Mouse (Mus musculus) E14TG2a.4 (cell line): ENCODE measurements around the gene Cfb.
"Not testable (repeated sequence)": the region's sequence is repeated elsewhere in the genome, so short reads cannot be mapped to it uniquely, and the experiment has no call there.

Experiments
- H3K27me3 ChIP-seq: 2 replicates; pipeline ENCODE4 v1.6.1; 2014; ENCODE audit warnings: low read length, control low read depth; ENCODE audit not compliant: insufficient read depth
- H3K36me3 ChIP-seq: 2 replicates; pipeline ENCODE4 v1.6.1; 2014; ENCODE audit warnings: low read length, control low read depth; ENCODE audit not compliant: insufficient read depth
- H3K4me1 ChIP-seq: replicated peaks from 2 replicates; pipeline ENCODE4 v1.6.1; 2014; ENCODE audit warnings: low read depth, low read length, control low read depth
- H3K4me3 ChIP-seq: replicated peaks from 2 replicates; pipeline ENCODE4 v1.5.1; 2014; ENCODE audit warnings: mild to moderate bottlenecking, low read length
- H3K9me3 ChIP-seq: 2 replicates; pipeline ENCODE4 v1.6.1; 2014; ENCODE audit warnings: low read length, control low read depth
- CTCF ChIP-seq: conservative IDR thresholded peaks from 2 replicates; pipeline ENCODE4 v1.5.1; 2014; ENCODE audit warnings: low read length
- NANOG ChIP-seq: IDR thresholded peaks from 2 replicates; pipeline ENCODE4 v1.6.1; 2014; ENCODE audit warnings: borderline replicate concordance, low read length, mixed read lengths
- POU5F1 ChIP-seq: IDR thresholded peaks from 2 replicates; pipeline ENCODE4 v1.6.1; 2014; ENCODE audit warnings: low read length, borderline replicate concordance

The Cfb gene

GRCm38 (mm10) chr17:34836856-34837221 lies 25.5 kb downstream of the Cfb start, which contains the start of the genes Stk19 and Dxo:
TSS of gene Stk19 (minus strand) at chr17:34836945.
TSS of gene Dxo (plus strand) at chr17:34837019.
- TF ChIP-seq POU5F1 (no peak), CTCF (no peak), NANOG (no peak)
- peaks cover 45% of the 10 kb centered on the region for H3K4me1 ChIP-seq
- H3K4me3 ChIP-seq = peak within 1 kb of the TSS; percentile 94
- H3K9me3 ChIP-seq = no peaks in the 10 kb centered on the region
- no peaks in the 10 kb centered on the region for H3K27me3 ChIP-seq
- peaks cover 69% of the 10 kb centered on the region for H3K36me3 ChIP-seq

GRCm38 (mm10) chr17:34836155-34836855 lies 26.0 kb downstream of the Cfb start:
- Histone ChIP-seq H3K4me3 (peak overlapping the region; percentile 94), H3K4me1 (peaks cover 45% of the 10 kb centered on the region), H3K9me3 (peaks cover 3% of the 10 kb centered on the region), H3K36me3 (peaks cover 68% of the 10 kb centered on the region), H3K27me3 (no peaks in the 10 kb centered on the region)
- TF ChIP-seq NANOG = no peak
- TF ChIP-seq POU5F1 = no peak
- TF ChIP-seq CTCF = no peak

DNA sequence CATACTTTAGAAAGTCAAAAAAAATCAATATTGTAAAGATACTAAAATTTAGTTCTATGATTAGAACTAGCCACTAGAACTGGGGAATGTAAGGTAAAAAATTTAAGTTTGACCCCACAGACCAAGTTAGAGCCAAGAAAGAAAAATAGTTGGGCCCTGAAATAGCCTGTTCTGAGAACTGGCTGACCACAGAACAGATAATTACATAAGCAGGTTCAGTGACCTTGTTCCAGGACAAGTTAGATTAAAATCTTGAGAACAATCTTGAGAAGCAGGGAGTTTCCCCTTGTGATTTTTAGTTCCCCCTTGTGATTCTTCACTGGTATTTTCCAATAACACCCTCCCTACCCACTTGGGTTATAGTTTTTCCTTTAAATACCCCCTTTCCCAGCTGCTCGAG lies 31.5 kb downstream of the Cfb start:
- H3K4me3 ChIP-seq, H3K4me1 ChIP-seq, H3K27me3 ChIP-seq: not testable (repeated sequence)
- peaks cover 84% of the 10 kb centered on the region for H3K36me3 ChIP-seq
- peaks cover 17% of the 10 kb centered on the region for H3K9me3 ChIP-seq

DNA sequence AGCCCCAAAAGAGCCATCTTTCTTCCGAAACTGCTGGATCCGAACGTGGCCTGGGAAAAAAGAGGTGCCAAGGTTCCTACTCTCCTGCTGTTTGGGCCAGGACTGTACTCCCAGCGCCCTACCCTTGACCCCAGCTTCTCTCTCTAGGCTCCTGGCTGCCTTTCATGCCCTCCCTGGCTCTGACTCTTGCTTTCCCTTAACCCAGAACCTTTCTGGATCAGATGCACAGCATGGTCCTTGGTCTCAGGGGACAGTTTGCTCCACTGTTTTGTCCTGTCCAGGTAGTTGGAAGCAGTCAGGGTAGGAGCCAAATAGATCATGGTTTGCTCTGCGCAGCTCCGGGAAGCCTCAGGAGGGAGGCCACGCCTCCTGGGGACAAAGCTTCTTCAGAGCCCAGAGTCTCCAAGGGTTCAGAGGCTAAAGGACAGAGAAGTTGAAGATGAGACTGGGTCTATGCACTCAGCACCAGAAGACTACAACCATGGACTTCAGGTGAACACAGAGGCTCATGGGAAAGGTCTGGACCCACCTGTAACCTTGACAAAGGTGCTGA lies 47.4 kb downstream of the Cfb start:
- TF ChIP-seq NANOG = no peak

GRCm38 (mm10) chr17:34813747-34814146 lies 48.6 kb downstream of the Cfb start:
- not testable (repeated sequence) for H3K36me3 ChIP-seq, H3K27me3 ChIP-seq
- peak; percentile 83 for TF ChIP-seq CTCF

More for the DNA sequence above, 47.4 kb downstream of the Cfb start:
- Histone ChIP-seq H3K9me3 (no peaks in the 10 kb centered on the region), H3K27me3 (peaks cover 6% of the 10 kb centered on the region; the same call in 1 of the 2 replicates), H3K4me1 (peaks cover 11% of the 10 kb centered on the region), H3K4me3 (no peak overlapping the region), H3K36me3 (no peaks in the 10 kb centered on the region)

DNA sequence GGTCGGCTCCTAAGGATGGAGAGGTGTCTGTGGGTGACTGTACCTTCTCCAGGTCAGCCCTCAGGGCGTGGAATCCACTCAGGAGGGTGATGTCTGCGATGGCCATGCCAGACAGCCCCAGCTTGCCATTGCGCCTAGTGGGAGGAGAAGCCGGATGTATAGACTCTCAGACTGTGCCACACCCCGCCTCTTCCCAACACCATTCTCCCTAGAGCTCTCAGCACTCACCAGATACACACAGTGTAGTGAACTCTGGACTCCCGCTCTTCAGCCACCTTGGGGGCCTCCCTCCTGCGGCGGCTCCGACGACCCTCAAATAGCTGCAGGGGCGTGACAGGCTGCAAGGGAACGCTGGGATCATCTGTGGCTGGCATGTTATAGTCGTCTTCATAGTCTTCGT lies 51.0 kb downstream of the Cfb start:
- Histone ChIP-seq H3K4me3 (no peak overlapping the region), H3K9me3 (no peaks in the 10 kb centered on the region), H3K4me1 (peaks cover 11% of the 10 kb centered on the region), H3K27me3 (0 out of 2 replicates have a peak, but pooled peaks cover 5% of the 10 kb centered on the region), H3K36me3 (no peaks in the 10 kb centered on the region)
- TF ChIP-seq NANOG (no peak), POU5F1 (no peak), CTCF (no peak)

More at GRCm38 (mm10) chr17:34813747-34814146, 48.6 kb downstream of the Cfb start:
- H3K9me3 ChIP-seq, H3K4me3 ChIP-seq: not testable (repeated sequence)
- H3K4me1 ChIP-seq = peaks cover 11% of the 10 kb centered on the region

DNA sequence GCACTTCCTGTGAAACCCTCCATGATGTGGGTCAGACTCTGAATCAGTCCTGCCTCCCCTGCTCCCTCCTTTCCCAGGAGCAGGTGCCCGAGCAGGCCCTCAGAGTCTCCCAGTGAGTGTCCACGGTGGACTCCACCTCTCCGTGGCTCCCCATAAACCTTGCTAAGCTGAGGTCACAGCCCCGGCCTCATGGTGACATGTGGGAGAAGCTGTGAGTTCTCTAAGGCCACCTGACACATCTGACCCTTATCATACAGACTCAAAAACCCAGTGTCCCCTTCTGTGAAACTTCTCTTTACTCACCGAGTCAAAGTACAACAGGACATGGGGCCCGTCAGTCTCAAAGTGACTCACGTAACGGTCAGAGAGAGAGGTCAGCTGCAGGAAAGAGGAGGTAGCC lies 51.5 kb downstream of the Cfb start:
- not testable (repeated sequence) for H3K27me3 ChIP-seq, H3K4me3 ChIP-seq, H3K36me3 ChIP-seq, H3K9me3 ChIP-seq
- H3K4me1 ChIP-seq = peaks cover 11% of the 10 kb centered on the region

GRCm38 (mm10) chr17:34810411-34810810 lies 51.9 kb downstream of the Cfb start:
- not testable (repeated sequence) for H3K36me3 ChIP-seq, H3K4me3 ChIP-seq, H3K9me3 ChIP-seq, H3K27me3 ChIP-seq
- peaks cover 11% of the 10 kb centered on the region for H3K4me1 ChIP-seq

- H3K9me3 ChIP-seq = peaks cover 7% of the 10 kb centered on the region
- peaks cover 11% of the 10 kb centered on the region for H3K4me1 ChIP-seq
- no peaks in the 10 kb centered on the region for H3K36me3 ChIP-seq
- TF ChIP-seq POU5F1 (no peak), CTCF (no peak)
- H3K27me3 ChIP-seq = 0 out of 2 replicates have a peak, but pooled peaks cover 5% of the 10 kb centered on the region
- H3K4me3 ChIP-seq = no peak overlapping the region
Observed at GRCm38 (mm10) chr17:34808599-34809205, 53.6 kb downstream of the Cfb start.
